Mouse (Mus musculus) myocyte (in vitro differentiated cells): Measurements from ENCODE around the gene Smim24.

Experiments used
- CEBPB ChIP-seq: IDR thresholded peaks from 2 replicates; pipeline ENCODE4 v1.6.1; 2011; ENCODE audit warnings: mild to moderate bottlenecking, moderate library complexity; ENCODE audit not compliant: poor library complexity, insufficient read depth, severe bottlenecking
- MAX ChIP-seq: IDR thresholded peaks from one replicate; pipeline ENCODE4 v1.6.1; 2011; ENCODE audit warnings: low read depth, mild to moderate bottlenecking, control low read depth
- MYOD1 ChIP-seq, 3 experiments: IDR thresholded peaks; one replicate each; pipeline ENCODE4 v1.6.1; 2011; ENCODE audit warnings: control low read depth in 2 of 3, low read depth in 2 of 3, mild to moderate bottlenecking in 2 of 3, moderate library complexity in 1 of 3; ENCODE audit not compliant: insufficient read length in 2 of 3, control insufficient read depth in 1 of 3
- MYOG ChIP-seq, 3 experiments: IDR thresholded peaks; one replicate each; pipeline ENCODE4 v1.6.1; 2011; ENCODE audit warnings: control low read depth in 2 of 3, low read depth in 2 of 3, mild to moderate bottlenecking in 2 of 3; ENCODE audit not compliant: insufficient read length in 2 of 3, control insufficient read depth in 1 of 3, insufficient read depth in 1 of 3
- POLR2A ChIP-seq: IDR thresholded peaks from one replicate; pipeline ENCODE4 v1.6.1; 2011; ENCODE audit warnings: low read depth, mild to moderate bottlenecking, control low read depth, moderate library complexity; ENCODE audit not compliant: insufficient read length
- POLR2AphosphoS2 ChIP-seq: IDR thresholded peaks from one replicate; pipeline ENCODE4 v1.6.1; 2011; ENCODE audit warnings: low read depth, control low read depth; ENCODE audit not compliant: insufficient read length
- TCF12 ChIP-seq: IDR thresholded peaks from one replicate; pipeline ENCODE4 v1.6.1; 2011; ENCODE audit warnings: mild to moderate bottlenecking, control low read depth; ENCODE audit not compliant: poor library complexity, insufficient read depth, severe bottlenecking
- USF1 ChIP-seq: IDR thresholded peaks from one replicate; pipeline ENCODE4 v1.6.1; 2011; ENCODE audit warnings: low read depth, mild to moderate bottlenecking, control low read depth, moderate library complexity

DNA sequence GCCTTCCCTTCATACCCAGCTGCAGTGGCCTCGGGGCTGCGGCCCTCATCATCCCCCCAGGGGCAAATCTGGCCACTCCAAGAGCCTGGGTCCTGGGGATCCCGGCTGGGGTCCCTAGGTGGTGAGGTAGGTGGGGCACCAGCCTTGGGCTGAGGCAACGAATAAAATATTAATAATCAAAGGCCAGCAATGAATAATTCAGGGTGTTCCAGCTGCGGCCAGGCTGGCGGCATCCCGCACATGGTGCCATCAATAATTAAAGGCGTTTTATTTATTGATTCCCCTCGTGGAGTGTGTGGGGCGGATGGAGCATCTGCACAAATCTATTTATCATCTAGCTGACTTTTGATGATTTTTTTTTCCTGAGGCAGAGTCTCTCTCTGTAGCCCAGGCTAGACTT, 10.7 kb downstream of the Smim24 start:
- TF ChIP-seq POLR2A (no peak), MYOD1 (IDR thresholded peaks at IDR 0.05; ENCODE audit: control insufficient read depth in 1 of 3, insufficient read length in 2 of 3, low read depth in 2 of 3) (no peak), MYOG (IDR thresholded peaks at IDR 0.05; ENCODE audit: control insufficient read depth in 1 of 3, insufficient read depth in 1 of 3, insufficient read length in 2 of 3, low read depth in 2 of 3) (no peak), CEBPB (no peak), MAX (no peak), POLR2AphosphoS2 (no peak), USF1 (no peak), TCF12 (no peak)
